Mouse (Mus musculus) kidney, adult 2 months (tissue): ENCODE data around the gene Stat2.

Experiments
- CTCF ChIP-seq: fragments of 200-500 bp; conservative IDR thresholded peaks from 2 replicates; pipeline ENCODE4 v1.5.1; 2011; ENCODE audit warnings: low read depth, mild to moderate bottlenecking, control low read depth, low read length, moderate library complexity, mixed read lengths; ENCODE audit not compliant: insufficient read depth, insufficient read length
- POLR2A ChIP-seq: fragments of 200-500 bp; IDR thresholded peaks from one replicate; pipeline ENCODE4 v1.6.1; 2011; ENCODE audit warnings: low read depth, low read length, control low read depth

GRCm38 (mm10) chr10:128310902-128311301 lies 40.5 kb downstream of the Stat2 start:
- TF ChIP-seq POLR2A (no peak), CTCF (no peak)
